Mouse (Mus musculus) mesoderm, embryonic 11.5 days (tissue): Measurements from ENCODE around the gene Ksr2.
A peak's percentile ranks its signal among the peaks of the same experiment; 100 is the strongest.

Experiments used
- DNase-seq: peaks from one replicate; pipeline ENCODE4 v3.0.0-alpha.2; 2012; ENCODE audit warnings: low read depth, low spot score

The Ksr2 gene

GRCm38 (mm10) chr5:117689840-117690239 lies 276.0 kb downstream of the Ksr2 start:
- DNase-seq: peak; percentile 37

- DNase-seq: no peak
Observed at GRCm38 (mm10) chr5:117691271-117691670, 277.5 kb downstream of the Ksr2 start.

GRCm38 (mm10) chr5:117693557-117693956 lies 279.8 kb downstream of the Ksr2 start:
- no peak for DNase-seq

- DNase-seq: no peak
Observed at GRCm38 (mm10) chr5:117694632-117695031, 280.8 kb downstream of the Ksr2 start.

- no peak for DNase-seq
Observed at GRCm38 (mm10) chr5:117696366-117696765, 282.6 kb downstream of the Ksr2 start.

GRCm38 (mm10) chr5:117697589-117697988 lies 283.8 kb downstream of the Ksr2 start:
- DNase-seq: no peak

GRCm38 (mm10) chr5:117704371-117704770 lies 290.6 kb downstream of the Ksr2 start:
- no peak for DNase-seq

GRCm38 (mm10) chr5:117706633-117707032 lies 292.8 kb downstream of the Ksr2 start:
- peak; percentile 46 for DNase-seq

GRCm38 (mm10) chr5:117709306-117709705 lies 295.5 kb downstream of the Ksr2 start:
- DNase-seq: no peak

GRCm38 (mm10) chr5:117711636-117712035 lies 297.8 kb downstream of the Ksr2 start:
- no peak for DNase-seq

- no peak for DNase-seq
Observed at GRCm38 (mm10) chr5:117712207-117712606, 298.4 kb downstream of the Ksr2 start.

GRCm38 (mm10) chr5:117717120-117717519 lies 303.3 kb downstream of the Ksr2 start:
- DNase-seq: no peak

GRCm38 (mm10) chr5:117723316-117723715 lies 309.5 kb downstream of the Ksr2 start:
- no peak for DNase-seq

- no peak for DNase-seq
Observed at GRCm38 (mm10) chr5:117726548-117726947, 312.7 kb downstream of the Ksr2 start.

- no peak for DNase-seq
Observed at GRCm38 (mm10) chr5:117727138-117727537, 313.3 kb downstream of the Ksr2 start.

GRCm38 (mm10) chr5:117731311-117731710 lies 317.5 kb downstream of the Ksr2 start:
- no peak for DNase-seq

- DNase-seq: no peak
Observed at GRCm38 (mm10) chr5:117744654-117745178, 330.9 kb downstream of the Ksr2 start.

- DNase-seq: no peak
Observed at GRCm38 (mm10) chr5:117749353-117749752, 335.6 kb downstream of the Ksr2 start.

GRCm38 (mm10) chr5:117757696-117758482 lies 344.1 kb downstream of the Ksr2 start:
- DNase-seq: no peak

GRCm38 (mm10) chr5:117761181-117761832 lies 347.5 kb downstream of the Ksr2 start:
- DNase-seq: no peak

- no peak for DNase-seq
Observed at GRCm38 (mm10) chr5:117764496-117764895, 350.7 kb downstream of the Ksr2 start.

GRCm38 (mm10) chr5:117779175-117779574 lies 365.4 kb downstream of the Ksr2 start:
- DNase-seq: no peak

- peak; percentile 44 for DNase-seq
Observed at GRCm38 (mm10) chr5:117780681-117781080, 366.9 kb downstream of the Ksr2 start, which contains the start of gene Nos1. Gene Nos1 (plus strand): TSS chr5:117781032.
